Mouse (Mus musculus) testis, postnatal 14 days (tissue): ENCODE results near the gene Abca4.
A peak's percentile ranks its signal among the peaks of the same experiment; 100 is the strongest.

Source experiments
- DNase-seq: peaks from one replicate; pipeline ENCODE4 v3.0.0; 2021; ENCODE audit warnings: low spot score

Gene Abca4

DNA sequence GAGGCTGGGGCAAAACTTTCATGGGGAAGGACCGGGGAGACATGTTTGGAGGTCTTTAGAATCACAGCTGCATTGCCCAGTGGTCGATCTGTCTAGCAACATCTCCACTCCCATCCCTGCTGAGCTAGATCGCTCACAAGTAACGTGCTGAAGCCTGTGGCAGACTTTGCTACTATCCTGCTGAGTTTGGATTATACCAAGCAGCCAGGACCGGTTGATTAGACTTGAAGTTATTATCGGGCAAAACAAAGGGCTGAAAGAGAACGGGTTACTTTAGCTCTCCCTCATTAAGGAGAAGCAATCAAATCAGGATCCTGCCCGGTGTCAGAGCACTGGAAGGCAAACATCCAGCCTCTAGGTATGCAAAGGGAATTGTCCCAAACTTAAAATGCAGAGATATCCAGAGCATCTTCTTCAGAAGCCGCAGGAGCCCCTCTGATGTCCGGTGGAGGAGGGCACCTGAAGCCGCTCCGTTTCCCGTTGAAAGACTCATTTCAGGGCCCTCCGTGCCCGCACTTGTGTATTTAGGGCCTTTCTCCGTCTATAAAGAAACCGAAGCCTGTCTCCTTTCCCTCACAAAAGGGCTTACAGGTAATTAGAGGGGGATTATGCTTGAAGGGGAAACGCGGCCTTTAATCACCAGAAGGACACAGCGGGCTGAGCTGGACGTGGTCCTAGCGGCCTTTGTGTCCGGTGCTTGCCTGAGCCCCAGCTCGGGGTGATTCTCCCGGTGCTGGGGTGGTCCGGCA, at the start of gene Abca4:
Abca4 (plus strand) TSS at position 645 of the 749 bp plus-strand sequence.
- no peak for DNase-seq

DNA sequence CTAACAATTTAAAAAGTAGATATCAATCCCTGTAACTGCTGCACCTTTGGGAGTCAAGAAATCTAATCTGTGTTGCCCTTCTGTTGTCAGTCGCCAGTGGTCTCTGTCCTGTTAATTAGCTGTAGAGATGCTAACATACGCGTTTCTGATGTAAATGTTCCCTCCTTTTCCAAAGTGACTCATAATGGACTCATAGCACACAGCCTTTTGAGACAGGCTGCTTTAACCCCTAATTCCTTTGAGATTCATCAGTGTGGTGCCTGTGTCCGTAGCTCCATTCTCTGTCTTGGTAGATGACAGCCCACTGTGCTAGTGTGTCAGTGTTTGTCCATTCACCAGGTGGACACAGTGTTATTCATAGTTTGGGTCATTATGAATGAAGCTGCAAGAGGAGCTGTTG, 49.1 kb upstream of the Abca4 start:
- no peak for DNase-seq

DNA sequence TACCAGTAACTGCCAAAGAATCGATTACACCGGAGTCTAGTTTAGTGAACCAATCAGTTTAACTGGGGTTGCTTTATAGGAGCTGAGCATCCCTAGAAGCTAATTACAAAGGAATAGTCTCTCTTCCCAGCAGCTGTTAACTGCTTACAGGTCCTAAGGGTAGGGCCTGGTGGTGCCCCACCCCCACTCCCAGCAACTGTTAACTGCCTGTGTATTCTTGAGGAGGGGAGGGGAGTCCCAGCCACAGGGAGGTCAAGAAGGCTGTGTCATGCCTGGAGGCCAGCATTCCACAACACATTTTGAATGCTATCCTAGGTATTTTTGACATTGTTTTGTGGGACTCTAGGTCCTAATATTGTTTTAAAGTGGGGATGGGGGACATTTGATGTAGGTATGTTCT, 44.3 kb upstream of the Abca4 start:
- peak; percentile 44 for DNase-seq

DNA sequence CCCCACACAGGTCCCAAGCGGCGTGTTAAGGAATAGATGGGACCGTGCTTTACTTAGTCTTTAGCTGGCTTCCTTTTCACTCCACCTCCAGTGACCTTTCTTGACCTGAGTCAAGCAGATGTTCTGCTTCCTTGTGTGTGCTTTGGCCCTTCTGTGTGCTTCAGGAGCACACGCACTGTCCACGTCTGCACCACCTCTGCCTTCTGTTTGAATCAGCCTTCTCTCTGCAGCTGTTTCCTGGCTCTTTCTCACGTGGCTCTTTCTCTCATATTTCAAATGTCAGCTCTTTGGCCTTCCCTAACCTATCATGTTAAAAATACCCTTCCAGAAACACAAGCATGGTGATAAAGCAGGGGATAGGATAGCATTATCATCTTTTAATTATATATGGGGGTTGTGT, 42.7 kb upstream of the Abca4 start:
- no peak for DNase-seq

DNA sequence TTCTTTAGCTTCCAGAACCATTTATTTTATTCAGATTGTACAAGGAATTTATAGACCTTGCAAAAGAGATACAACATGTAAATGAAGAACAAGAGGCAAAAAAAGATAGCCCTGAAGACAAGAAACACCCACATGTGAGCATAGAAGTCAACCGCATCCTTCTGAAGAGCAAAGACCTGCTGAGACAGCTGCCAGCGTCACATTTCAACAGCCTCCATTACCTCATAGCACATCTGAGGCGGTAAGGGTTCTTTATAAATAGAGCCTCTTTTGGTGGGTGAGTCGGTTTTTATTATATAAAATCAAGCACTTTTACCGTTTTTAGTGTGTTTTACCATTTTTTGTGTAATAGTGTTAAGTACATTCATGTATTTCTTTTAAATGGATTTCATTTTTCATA, 34.4 kb upstream of the Abca4 start:
- DNase-seq, result no peak

DNA sequence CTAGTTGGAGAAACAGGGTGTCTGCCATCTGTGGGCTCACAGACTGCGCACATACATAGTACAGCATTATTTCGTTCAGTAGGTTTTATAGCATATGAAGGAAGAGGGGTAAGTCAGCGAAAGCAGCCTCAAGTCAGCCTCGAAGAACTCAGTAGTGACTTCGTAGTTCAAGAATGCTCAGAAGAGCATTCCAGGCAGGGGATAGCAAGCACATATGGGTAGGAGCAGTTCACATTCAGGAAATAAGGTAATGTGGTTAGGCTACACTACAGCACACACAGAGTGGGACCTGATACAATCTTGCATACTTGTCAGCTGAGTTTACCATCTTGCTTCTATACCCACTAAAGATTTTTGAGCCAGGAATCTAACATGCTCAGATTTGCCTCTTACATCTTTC, 34.0 kb upstream of the Abca4 start:
- no peak for DNase-seq

DNA sequence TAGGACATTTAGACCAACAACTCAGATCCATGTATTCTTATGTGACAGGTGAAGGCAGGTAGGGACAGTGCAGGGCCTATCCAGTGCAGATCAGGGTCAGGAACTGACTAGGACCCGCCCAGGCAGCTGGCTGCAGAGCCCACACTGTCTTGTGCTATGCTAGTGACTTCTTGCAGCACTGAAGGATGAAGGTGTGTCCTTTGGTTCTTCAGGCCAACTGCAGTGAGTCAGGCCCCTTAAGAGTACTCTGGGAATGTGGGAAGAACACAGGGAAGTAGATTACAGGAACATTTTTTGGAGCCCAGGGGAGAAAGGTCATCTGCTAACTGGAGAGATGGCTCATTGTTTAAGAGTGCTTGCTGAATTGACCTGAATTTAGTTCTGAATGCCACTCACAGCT, 31.8 kb upstream of the Abca4 start:
- DNase-seq, result no peak

DNA sequence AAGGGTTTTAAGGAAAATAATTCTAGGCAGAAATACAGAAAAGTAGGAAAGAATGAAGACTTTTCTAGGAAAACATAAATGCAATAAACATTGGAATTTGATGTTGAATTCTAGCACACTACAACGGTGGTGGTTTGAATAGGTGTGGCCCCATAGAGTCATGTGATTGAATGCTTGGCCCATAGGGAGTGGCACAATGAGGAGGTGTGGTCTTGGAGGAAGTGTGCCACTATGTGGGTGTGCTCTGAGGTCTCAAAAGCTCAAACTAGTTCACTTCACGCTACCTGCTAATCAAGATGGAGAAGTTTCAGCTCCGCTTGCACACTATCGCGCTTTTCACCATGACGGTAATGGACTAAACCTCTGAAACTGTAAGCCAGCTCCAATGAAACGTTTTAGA, 25.8 kb upstream of the Abca4 start:
- DNase-seq, result no peak

DNA sequence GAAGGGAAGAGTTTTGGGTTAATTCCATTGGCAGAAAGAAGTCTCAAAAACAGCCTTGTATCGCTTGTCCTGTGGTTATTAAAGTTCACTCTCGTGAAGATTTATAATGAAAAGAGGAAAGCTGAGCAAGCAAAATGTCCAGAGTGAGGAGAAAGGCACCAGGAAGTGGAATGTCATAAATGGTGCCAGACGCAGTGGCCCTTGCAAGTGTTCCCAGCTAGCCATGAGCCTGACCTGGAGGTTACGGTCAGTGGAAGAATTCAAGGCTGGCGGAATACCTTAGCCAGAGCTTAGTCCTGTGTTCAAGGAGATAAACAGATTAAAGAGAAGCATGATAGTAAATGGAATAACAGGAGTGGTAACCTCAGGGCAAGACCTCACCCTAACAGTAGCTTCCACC, 25.1 kb upstream of the Abca4 start:
- DNase-seq, result no peak

DNA sequence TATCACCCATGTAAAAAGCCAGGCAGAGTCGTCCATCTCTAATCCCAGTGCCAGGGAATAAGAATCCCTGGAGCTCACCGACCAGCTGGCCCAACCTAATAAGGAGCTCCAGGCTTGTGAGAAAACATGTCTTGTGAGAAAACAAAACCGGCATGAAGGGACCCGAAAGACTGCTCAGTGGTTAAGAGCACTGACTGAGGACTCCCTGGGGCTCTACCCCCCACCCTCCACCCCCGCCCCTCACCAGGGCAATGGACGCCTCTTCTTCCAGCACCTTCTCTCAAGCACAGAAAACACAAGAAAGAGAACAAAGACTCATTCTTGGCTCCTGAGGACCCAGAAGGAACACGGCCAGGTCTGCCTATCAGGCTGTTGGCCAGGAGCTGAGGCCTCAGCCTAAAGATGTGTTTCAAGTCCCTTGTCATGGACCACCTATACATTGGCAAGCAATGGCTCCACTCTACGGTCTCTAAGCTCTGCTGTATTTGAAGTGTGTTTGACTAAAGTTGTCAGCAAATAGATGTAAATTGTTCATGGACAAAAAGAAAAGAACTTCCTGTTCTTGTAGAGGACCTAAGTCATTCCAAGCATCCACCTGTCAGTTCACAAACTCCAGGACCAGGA, 23.1 kb upstream of the Abca4 start:
- no peak for DNase-seq

DNA sequence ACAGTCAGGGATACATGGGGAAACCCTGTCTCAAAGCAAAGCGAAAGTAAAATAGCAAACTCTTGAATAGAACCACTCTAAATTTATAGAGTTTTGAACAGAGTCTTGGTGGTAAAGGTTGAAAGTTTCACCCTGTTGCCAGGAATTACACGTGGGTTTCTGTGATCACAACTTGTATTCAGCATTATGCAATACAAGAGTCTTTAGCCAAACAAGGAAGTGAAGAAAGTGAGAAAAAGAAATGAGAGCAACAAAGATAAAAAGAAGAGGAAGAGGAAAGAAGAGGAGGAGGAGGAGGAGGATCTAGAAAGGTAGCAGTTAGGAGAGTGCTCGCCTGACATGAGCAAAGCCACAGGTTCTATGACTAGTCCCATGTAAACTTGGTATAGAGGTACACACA, 21.9 kb upstream of the Abca4 start:
- DNase-seq, result no peak

DNA sequence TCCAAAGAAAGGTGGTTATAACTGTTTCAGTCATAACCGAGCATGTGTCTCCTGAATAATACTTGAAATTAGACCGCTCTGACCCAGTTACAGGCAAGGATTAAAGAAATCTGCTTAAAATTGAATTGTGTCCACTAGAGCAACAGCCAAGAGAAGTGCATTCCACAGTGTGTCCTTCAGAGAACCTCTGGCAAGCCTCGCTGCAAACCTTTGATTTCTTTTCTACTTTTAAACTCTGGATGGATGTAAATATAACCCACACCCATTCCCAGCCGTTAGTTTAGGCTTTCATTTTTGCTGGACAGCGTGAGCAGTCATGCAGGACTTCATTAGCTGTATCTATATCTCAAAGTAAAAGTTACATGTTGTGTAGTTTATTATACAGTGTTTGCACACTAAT, 17.6 kb upstream of the Abca4 start:
- no peak for DNase-seq

DNA sequence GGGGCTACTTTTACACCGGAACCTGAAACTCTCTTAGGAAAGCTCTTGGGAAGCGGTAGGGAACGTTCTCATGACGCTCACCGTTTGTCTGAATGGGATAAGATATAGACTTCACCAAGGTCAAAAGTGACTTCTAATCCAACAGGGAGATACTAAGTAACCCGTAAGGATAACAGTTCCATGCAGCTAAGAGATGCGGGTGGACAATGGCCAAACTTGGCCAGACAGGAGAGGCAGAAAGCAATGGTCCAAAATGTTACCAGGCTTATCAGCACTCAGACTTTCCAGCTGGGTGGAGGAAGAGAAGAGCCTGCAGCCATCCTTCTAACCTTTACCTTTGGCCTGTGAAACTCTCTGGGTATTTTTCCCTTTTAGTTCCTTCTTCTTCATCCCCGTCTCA, 16.5 kb upstream of the Abca4 start:
- peak; percentile 81 for DNase-seq

DNA sequence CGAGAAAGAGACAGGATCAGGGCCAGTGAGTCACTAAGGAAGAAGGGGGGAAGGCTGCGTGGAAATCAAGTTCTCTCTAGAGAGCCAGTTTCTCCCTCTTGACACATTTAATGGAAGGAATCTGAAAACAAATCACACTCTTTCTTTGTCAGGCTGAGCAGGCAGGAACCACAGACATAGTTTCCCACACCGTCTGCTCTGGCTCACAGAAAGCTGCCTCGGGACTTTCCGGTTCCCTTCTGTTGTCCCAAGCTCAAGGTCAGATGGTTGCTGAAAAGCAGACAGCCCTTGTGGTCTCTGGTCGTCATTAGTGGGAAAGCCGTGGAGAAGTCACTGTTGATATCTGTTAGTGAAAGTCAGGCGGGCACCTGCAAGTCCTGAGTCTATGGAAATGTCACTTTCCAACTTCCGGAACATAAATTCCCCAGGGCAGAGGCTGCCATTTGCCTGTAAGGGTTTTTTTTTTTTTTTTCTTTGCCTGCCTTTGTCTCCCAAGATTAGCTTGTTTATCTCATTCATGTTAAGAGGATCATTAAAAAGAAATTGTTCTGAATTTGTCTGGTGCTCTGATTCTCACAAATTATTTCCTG, 10.9 kb upstream of the Abca4 start:
- no peak for DNase-seq

DNA sequence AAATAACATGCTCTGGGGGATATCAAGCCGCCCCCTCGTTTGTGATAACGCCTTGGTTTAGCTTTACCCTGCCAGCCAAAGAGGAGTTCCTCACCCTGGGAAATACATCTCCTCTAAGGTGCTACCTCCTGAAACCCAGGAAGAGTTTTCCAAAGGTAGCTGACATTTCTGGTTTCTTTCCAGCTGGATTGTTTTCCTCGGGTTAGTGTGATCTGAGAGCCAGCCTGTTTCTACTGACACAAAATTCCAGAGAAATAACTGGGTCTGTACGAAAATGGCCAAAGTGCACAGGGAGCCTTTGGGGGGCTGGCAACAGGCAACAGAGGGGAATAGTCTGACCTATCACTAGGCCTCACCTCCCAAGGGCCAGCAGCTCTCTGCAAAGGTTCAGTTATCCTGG, 10.0 kb upstream of the Abca4 start:
- no peak for DNase-seq

DNA sequence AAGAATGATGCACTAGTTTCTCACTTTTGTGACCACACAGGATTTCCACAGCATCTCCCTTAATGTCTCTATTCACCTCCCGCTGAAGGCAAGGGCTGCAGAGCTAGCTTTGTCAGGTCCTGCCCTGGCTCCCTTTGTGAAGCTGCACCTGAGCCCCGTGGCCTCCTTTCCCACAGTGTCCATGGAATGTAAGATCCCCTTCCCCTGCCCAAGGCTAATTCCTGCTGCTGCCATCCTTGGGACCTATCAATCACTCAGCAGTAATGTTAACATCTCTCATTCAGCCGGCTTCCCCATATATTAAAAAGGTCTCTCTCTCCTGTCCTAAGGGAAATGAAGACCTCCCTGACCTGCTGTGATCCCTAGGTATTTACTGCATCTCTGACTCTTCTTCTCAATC, 9.2 kb upstream of the Abca4 start:
- no peak for DNase-seq

DNA sequence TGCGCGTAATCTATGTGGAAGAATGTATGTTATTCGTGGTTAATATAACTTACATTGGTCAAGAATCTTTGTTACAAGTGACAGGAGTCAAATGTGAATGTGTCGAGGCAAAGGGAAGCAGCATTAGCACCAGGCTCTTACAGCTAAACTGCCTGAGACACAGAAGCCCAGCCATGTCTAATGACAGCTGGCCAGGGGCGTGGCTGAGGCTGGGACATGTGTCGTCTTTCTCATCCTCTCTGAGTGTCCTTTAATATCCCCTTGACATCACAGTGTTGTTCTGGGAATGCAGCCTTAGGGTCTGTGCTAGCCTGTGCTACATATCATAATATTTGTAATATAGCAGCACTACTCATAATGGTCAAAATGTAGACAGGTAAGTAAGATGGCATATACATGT, 3.7 kb upstream of the Abca4 start:
- no peak for DNase-seq

DNA sequence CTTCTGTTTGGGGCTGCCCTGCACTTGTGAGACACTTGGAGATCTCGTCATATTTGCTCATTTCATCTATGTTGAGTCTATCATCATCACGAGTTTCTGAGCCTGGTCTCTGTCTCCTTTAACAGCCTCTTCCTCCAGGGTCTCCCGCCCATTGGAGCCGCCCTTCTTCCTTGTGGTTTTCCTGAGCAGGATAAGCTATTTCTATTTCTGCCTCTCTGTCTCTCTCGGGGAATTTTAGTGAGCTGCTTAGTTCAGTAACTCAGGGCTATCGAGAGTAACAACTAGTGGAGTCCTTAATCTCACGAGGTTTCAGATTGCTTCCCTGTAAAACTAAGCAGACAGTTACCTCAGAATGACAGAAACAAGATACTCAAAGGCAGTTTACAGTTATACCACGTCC, 1.1 kb upstream of the Abca4 start:
- DNase-seq, result no peak

DNA sequence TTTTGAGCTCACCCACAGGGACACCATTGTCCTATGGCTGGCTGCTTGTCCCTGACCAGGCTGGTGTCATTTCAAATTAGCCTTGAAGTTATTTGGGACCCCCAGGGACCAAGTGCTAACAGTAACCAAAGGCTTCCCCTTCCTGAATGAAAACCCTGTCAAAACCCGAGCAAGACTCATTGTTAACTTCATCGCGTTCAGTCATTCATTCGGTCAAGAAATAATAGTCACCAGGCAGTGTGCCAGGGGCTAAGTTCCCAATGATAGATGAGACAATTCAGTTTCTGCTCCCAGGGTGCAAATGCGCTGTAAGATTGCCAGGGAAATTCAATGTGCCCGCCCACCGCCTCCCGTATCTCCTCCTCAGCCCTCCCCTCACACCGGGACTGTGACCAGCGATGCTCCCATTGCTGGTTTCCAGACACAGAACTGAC, 2.0 kb downstream of the Abca4 start:
- no peak for DNase-seq

DNA sequence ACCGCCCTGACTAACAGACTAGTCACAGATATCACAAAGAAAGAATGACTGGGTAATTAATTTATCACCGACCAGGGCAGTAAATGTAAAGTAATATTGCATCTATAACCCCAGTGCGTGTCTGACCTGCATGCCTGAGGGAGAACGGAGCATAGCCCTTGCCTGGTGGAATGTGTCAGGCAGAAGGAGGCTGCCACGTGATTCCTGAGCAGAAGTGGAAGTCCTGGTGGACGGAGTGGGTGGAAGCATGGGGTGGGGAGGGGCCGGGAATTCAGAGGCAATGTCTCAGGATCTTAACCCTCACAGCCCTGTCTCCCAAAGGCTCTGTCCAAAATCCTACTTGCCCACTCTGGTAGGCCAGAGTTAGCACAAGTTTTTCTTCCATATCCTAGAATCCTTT, 3.2 kb downstream of the Abca4 start:
- DNase-seq, result no peak

DNA sequence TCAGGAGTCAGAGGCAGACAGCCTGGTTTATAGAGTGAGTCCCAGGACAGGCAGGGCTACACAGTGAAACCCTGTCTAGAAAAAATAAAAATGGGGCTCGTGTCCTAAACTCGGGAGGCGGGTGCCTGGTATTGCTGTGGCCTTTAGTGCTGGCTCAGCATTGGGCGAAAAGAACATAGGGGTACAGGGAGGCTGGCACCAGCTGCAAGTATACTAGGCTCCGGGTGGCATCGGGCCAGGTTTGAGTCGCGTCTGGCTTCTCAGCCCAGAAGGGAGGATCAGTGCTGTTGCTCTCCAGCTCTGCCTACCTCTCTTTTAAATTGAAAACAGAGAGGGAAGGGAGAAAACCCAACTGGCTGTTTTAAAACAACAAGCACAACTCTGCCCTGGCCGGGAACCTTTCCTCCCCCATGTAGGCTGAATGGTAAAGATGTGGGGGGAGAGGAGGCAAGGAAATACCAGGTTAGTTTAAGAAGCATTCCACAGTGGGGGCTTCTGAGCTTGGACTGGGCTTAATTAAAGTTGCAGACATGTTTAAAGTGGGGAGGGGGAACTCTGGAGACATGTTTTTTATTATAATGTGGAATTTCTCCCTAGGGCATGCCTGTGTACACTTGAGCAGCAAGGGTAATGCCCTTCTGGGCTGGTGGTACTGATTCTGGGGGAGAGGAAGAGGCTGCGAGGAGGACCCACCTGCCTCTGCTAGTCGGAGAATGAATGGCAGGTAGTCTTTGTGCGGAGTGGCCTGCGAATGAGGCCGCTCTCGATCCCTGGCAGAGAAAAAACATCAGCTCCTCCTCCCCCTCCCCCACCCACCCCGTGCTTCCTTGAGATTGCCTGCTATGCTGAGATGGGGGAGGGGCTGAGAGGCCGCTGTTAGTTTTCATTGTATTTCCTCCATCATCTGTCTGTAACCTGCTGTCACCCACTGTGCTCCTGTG, 3.9 kb downstream of the Abca4 start:
- DNase-seq, result peak; percentile 38

DNA sequence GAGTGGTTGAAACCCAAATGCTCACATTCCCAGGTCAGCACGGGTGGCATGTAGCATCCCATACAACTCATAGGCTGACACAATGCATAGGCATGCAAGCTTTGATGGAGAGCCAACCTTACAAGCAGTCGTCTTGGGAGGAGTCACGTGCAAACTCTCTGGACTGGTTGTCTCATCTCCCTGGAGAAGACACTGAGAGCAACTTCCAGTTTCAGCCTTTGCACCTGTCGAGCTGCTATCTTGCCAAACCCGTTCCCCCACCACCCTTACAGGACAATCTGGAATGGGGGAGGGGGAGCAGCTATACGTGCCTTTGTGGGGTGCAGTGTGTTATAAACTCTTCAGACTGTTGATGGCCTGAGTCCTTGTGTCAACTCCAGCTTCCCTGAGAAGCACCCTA, 4.9 kb downstream of the Abca4 start:
- no peak for DNase-seq
